Comparison of ENCODE assay signal across 12 mouse cellular contexts in the genomic region with DNA sequence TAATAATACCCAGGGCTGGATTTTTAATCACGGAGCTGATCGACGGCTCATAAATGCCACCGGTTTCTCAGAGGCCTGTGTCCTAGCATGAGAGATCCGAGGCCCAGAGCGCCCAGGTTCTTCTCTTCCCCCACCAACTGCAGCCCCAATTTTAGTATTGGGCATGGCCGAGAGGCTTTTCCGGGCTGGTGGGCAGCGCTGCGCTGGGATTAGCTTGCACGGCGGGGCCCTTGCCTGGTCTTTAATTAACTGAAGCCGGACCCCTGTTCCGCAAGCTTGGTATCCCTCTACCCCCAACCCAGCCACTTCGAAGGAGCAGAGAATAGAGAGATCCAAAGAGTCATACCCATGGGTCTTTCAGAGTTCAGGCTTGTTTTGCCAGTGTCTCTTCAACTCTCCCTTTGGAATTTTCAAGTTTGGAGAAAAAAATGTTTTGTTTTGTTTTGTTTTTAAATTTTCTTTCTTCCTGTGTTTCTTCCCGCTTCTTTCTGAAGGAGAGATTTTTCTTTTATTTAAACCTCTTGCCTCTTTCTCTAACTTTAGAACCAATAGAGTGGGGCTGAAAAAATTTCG. TPM values are rescaled to one million over a fixed set of nuclear protein-coding genes. Genes with fewer than 3 reads are reported as not detected.
DNase-seq lines count a peak whose midpoint lies in the region; ATAC-seq lines count a peak whose summit lies in the region.
"Had no signal": no experiment of that assay in that cellular context is flagged by ENCODE, and none has a peak within 500 bp of the region (broad histone marks: within the 10 kb centered on the region; RNA-seq: fewer than 3 reads in every experiment).

No protein-coding gene starts in this region.

- intact Hi-C loops in heart, postnatal 25 days (cut with DNase I): no loop called here

- WGBS in heart, embryonic 10.5 days: 2% methylated on average over 17 of the region's 17 CpGs
- under 1% methylated on average over 17 of the region's 17 CpGs for WGBS in embryonic facial prominence, embryonic 10.5 days
- 1% methylated on average over 17 of the region's 17 CpGs for WGBS in hindbrain, embryonic 13.5 days
- 1% methylated on average over 17 of the region's 17 CpGs for WGBS in midbrain, embryonic 14.5 days

- H3K36me3 ChIP-seq in heart, embryonic 10.5 days: no peaks in the 10 kb centered on the region
- H3K36me3 ChIP-seq in embryonic facial prominence, embryonic 10.5 days (replicated peaks): no peaks in the 10 kb centered on the region
- no peaks in the 10 kb centered on the region for H3K36me3 ChIP-seq in hindbrain, embryonic 13.5 days
- no peaks in the 10 kb centered on the region for H3K36me3 ChIP-seq in midbrain, embryonic 14.5 days (ENCODE audit: control insufficient read depth, insufficient read depth, low read length)
- H3K36me3 ChIP-seq: heart, embryonic 15.5 days had no signal

- H3K27me3 ChIP-seq in heart, embryonic 10.5 days (ENCODE audit: insufficient read depth, poor library complexity, severe bottlenecking): peaks cover 97% of the 10 kb centered on the region
- H3K27me3 ChIP-seq in embryonic facial prominence, embryonic 10.5 days (replicated peaks; ENCODE audit: low read depth, poor library complexity, severe bottlenecking): peaks cover 98% of the 10 kb centered on the region
- H3K27me3 ChIP-seq in hindbrain, embryonic 13.5 days: peaks cover 95% of the 10 kb centered on the region
- peaks cover 88% of the 10 kb centered on the region for H3K27me3 ChIP-seq in midbrain, embryonic 14.5 days (ENCODE audit: control insufficient read depth, insufficient read depth, low read length)

- no peak for ATAC-seq in hindbrain, embryonic 13.5 days (ENCODE audit: low FRiP score)
- ATAC-seq in midbrain, embryonic 14.5 days (ENCODE audit: low FRiP score, low TSS enrichment): no peak

- no peaks in the 10 kb centered on the region for H3K9me3 ChIP-seq in heart, embryonic 10.5 days
- H3K9me3 ChIP-seq in embryonic facial prominence, embryonic 10.5 days: no peaks in the 10 kb centered on the region
- H3K9me3 ChIP-seq in hindbrain, embryonic 13.5 days: no peaks in the 10 kb centered on the region
- no peaks in the 10 kb centered on the region for H3K9me3 ChIP-seq in midbrain, embryonic 14.5 days (ENCODE audit: control insufficient read depth, low read length)
- H3K9me3 ChIP-seq: heart, embryonic 15.5 days had no signal

- peak; percentile 70 for DNase-seq in heart, embryonic 10.5 days (ENCODE audit: low spot score)
- DNase-seq in heart, postnatal 25 days (ENCODE audit: low spot score): no peak
- peak; percentile 55 for DNase-seq in embryonic facial prominence, embryonic 10.5 days (ENCODE audit: low spot score)
- no peak for DNase-seq in midbrain, embryonic 14.5 days
- DNase-seq in thymus, postnatal 36 days: no peak
- DNase-seq in urinary bladder, adult 2 months (ENCODE audit: low spot score): no peak
- no peak for DNase-seq in heart, adult 18-20 months
- DNase-seq: adrenal gland, postnatal 36 days; cerebellum, adult 11 months; kidney, adult 11 months had no signal

- H3K4me1 ChIP-seq in heart, embryonic 10.5 days: peaks cover 21% of the 10 kb centered on the region
- peaks cover 30% of the 10 kb centered on the region for H3K4me1 ChIP-seq in embryonic facial prominence, embryonic 10.5 days
- peaks cover 31% of the 10 kb centered on the region for H3K4me1 ChIP-seq in hindbrain, embryonic 13.5 days (replicated peaks)
- H3K4me1 ChIP-seq in midbrain, embryonic 14.5 days (ENCODE audit: control insufficient read depth, insufficient read depth, low read length): peaks cover 6% of the 10 kb centered on the region; the same call in 1 of the 2 replicates

- 0 out of 2 replicates have a peak overlapping the region, but pooled peaks have one; percentile 1 for H3K4me2 ChIP-seq in hindbrain, embryonic 13.5 days
- H3K4me2 ChIP-seq in midbrain, embryonic 14.5 days (ENCODE audit: low read length): no peak overlapping the region

- no peak overlapping the region for H3K27ac ChIP-seq in heart, embryonic 10.5 days
- no peak overlapping the region for H3K27ac ChIP-seq in embryonic facial prominence, embryonic 10.5 days (replicated peaks)
- 0 out of 2 replicates have a peak overlapping the region, but pooled peaks have one; percentile 8 for H3K27ac ChIP-seq in hindbrain, embryonic 13.5 days
- H3K27ac ChIP-seq in midbrain, embryonic 14.5 days (replicated peaks; ENCODE audit: low read depth, low read length): peak overlapping the region; percentile 60; the same call in 1 of the 2 replicates
- H3K27ac ChIP-seq: heart, embryonic 15.5 days had no signal

- H3K4me3 ChIP-seq in heart, embryonic 10.5 days: no peak overlapping the region
- H3K4me3 ChIP-seq in embryonic facial prominence, embryonic 10.5 days: peak overlapping the region; percentile 68; the same call in 1 of the 2 replicates
- H3K4me3 ChIP-seq in hindbrain, embryonic 13.5 days: peak overlapping the region; percentile 44
- peak overlapping the region; percentile 37 for H3K4me3 ChIP-seq in midbrain, embryonic 14.5 days (replicated peaks; ENCODE audit: low read depth, low read length)

- no peak overlapping the region; the same call in 1 of the 2 replicates for H3K9ac ChIP-seq in hindbrain, embryonic 13.5 days
- 0 out of 2 replicates have a peak overlapping the region, but pooled peaks have one; percentile 4 for H3K9ac ChIP-seq in midbrain, embryonic 14.5 days (replicated peaks; ENCODE audit: low read length)
- H3K9ac ChIP-seq: heart, embryonic 15.5 days had no signal

RNA-seq across cellular contexts. Expression of a gene that starts 1.2 kb away (rescaled TPM):
- 2.2 and 4.0 TPM in 2 replicates for polyA plus RNA-seq in heart, embryonic 10.5 days (2016; fragmentation: Nextera tagmentation; extraction: Ambion mirVana)
- total RNA-seq in heart, postnatal 25 days (2021): not detected
- 2.6 and 4.9 TPM in 2 replicates for polyA plus RNA-seq in embryonic facial prominence, embryonic 10.5 days (2016; fragmentation: Nextera tagmentation; extraction: Ambion mirVana)
- 9.2 and 10.1 TPM in 2 replicates for polyA plus RNA-seq in hindbrain, embryonic 13.5 days (2015; fragmentation: Nextera tagmentation; extraction: Ambion mirVana)
- 7.1 TPM in 2 replicates for polyA plus RNA-seq in midbrain, embryonic 14.5 days (2014; fragmentation: Nextera tagmentation; extraction: Ambion mirVana)
- polyA plus RNA-seq in urinary bladder, adult 2 months (2012; rRNA removed): 0.03 and 0.06 TPM in 2 replicates
- total RNA-seq in heart, adult 18-20 months (2021): not detected

Comparison
In these comparisons a context has a peak if more than half of its experiments do, and no peak if none do; other contexts are left out.
1. DNase-seq: peak in heart, embryonic 10.5 days (single experiment) and embryonic facial prominence, embryonic 10.5 days (single experiment); none in heart, postnatal 25 days (single experiment), midbrain, embryonic 14.5 days (single experiment), thymus, postnatal 36 days (0 of 2), urinary bladder, adult 2 months (single experiment) and heart, adult 18-20 months (0 of 2).
2. H3K27ac ChIP-seq: peak in hindbrain, embryonic 13.5 days (single experiment) and midbrain, embryonic 14.5 days (single experiment); none in heart, embryonic 10.5 days (single experiment) and embryonic facial prominence, embryonic 10.5 days (single experiment).